ENCODE assay signal across 9 mouse cellular contexts in genomic region chr1:180943032-180943644, GRCm38 (mm10). TPM values are rescaled to one million over a fixed set of nuclear protein-coding genes. Genes with fewer than 3 reads are reported as not detected.
DNase-seq lines count a peak whose midpoint lies in the region; ATAC-seq and TF ChIP-seq lines count a peak whose summit lies in the region.
"Had no signal": no experiment of that assay in that cellular context is flagged by ENCODE, and none has a peak within 500 bp of the region (broad histone marks: within the 10 kb centered on the region; RNA-seq: fewer than 3 reads in every experiment).

No protein-coding gene starts in this region.

- no peak for TF ChIP-seq CTCF in spleen, adult 2 months (IDR thresholded peaks at IDR 0.05; ENCODE audit: extremely low read depth, insufficient read depth, insufficient read length, insufficient replicate concordance)

- H3K27ac ChIP-seq in spleen, adult 2 months (ENCODE audit: insufficient read depth, low read length) = peak overlapping the region; percentile 87
- H3K27ac ChIP-seq in forebrain, embryonic 11.5 days (ENCODE audit: low read depth, low read length) = no peak overlapping the region
- no peak overlapping the region for H3K27ac ChIP-seq in neural tube, embryonic 12.5 days

- no peaks in the 10 kb centered on the region for H3K27me3 ChIP-seq in spleen, adult 2 months (ENCODE audit: control insufficient read depth, insufficient read depth, low read length)
- peaks cover 26% of the 10 kb centered on the region for H3K27me3 ChIP-seq in forebrain, embryonic 11.5 days (ENCODE audit: control insufficient read depth, insufficient read depth, low read length)
- H3K27me3 ChIP-seq in neural tube, embryonic 12.5 days (replicated peaks) = peaks cover 49% of the 10 kb centered on the region

- no peak for DNase-seq in spleen, adult 2 months (ENCODE audit: low read depth in 1 of 2, low spot score in 2 of 2)
- DNase-seq in spleen, postnatal 36 days (ENCODE audit: low spot score in 2 of 2) = no peak
- no peak for DNase-seq in forebrain, embryonic 11.5 days (ENCODE audit: low spot score)
- DNase-seq in induced T-regulatory cell, adult 2 months (ENCODE audit: low read depth) = peak; percentile 63
- DNase-seq in T-cell, adult 2 months (ENCODE audit: low spot score) = no peak
- DNase-seq in retina, postnatal 1 day = no peak

- TF ChIP-seq POLR2A in spleen, adult 2 months (IDR thresholded peaks at IDR 0.05; ENCODE audit: low read depth, low read length) = no peak

- peak overlapping the region; percentile 81 for H3K9ac ChIP-seq in forebrain, embryonic 11.5 days (ENCODE audit: low read length)
- H3K9ac ChIP-seq in neural tube, embryonic 12.5 days = peak overlapping the region; percentile 57

- peaks cover 5% of the 10 kb centered on the region for H3K36me3 ChIP-seq in spleen, adult 2 months (ENCODE audit: control insufficient read depth, insufficient read depth, low read length)
- H3K36me3 ChIP-seq in forebrain, embryonic 11.5 days (ENCODE audit: control insufficient read depth, insufficient read depth, low read length) = no peaks in the 10 kb centered on the region
- H3K36me3 ChIP-seq in neural tube, embryonic 12.5 days = no peaks in the 10 kb centered on the region

- 57% methylated on average over 11 of the region's 11 CpGs for WGBS in spleen, adult 2 months
- 36% methylated on average over 11 of the region's 11 CpGs for WGBS in forebrain, embryonic 11.5 days
- 46% methylated on average over 11 of the region's 11 CpGs for WGBS in neural tube, embryonic 12.5 days

- ATAC-seq in forebrain, embryonic 11.5 days (replicated peaks; ENCODE audit: low FRiP score) = no peak
- ATAC-seq in neural tube, embryonic 12.5 days (ENCODE audit: low FRiP score, low read depth) = no peak
- ATAC-seq in granulocyte monocyte progenitor cell, adult 5-6 weeks (replicated peaks; ENCODE audit: poor library complexity, severe bottlenecking) = no peak

- H3K9me3 ChIP-seq in forebrain, embryonic 11.5 days (ENCODE audit: control insufficient read depth, low read length) = no peaks in the 10 kb centered on the region
- no peaks in the 10 kb centered on the region for H3K9me3 ChIP-seq in neural tube, embryonic 12.5 days

- H3K4me2 ChIP-seq in forebrain, embryonic 11.5 days (ENCODE audit: low read depth, low read length, severe bottlenecking) = peak overlapping the region; percentile 94
- H3K4me2 ChIP-seq in neural tube, embryonic 12.5 days (replicated peaks) = peak overlapping the region; percentile 96

- peak overlapping the region; percentile 94 for H3K4me3 ChIP-seq in spleen, adult 2 months (ENCODE audit: extremely low read depth, insufficient read depth, insufficient read length)
- peak overlapping the region; percentile 78 for H3K4me3 ChIP-seq in forebrain, embryonic 11.5 days (ENCODE audit: low read depth, low read length)
- peak overlapping the region; percentile 64 for H3K4me3 ChIP-seq in neural tube, embryonic 12.5 days

- H3K4me1 ChIP-seq in spleen, adult 2 months (ENCODE audit: control insufficient read depth, insufficient read depth, insufficient read length) = peaks cover 21% of the 10 kb centered on the region; the same call in 1 of the 2 replicates
- H3K4me1 ChIP-seq in forebrain, embryonic 11.5 days (replicated peaks; ENCODE audit: control insufficient read depth, insufficient read depth, low read length) = peaks cover 4% of the 10 kb centered on the region; the same call in 1 of the 2 replicates
- H3K4me1 ChIP-seq in neural tube, embryonic 12.5 days = peaks cover 24% of the 10 kb centered on the region

RNA-seq across cellular contexts. Expression of gene Tmem63a, which starts 1.0 kb away (rescaled TPM):
- 38.6 and 42.5 TPM in 2 replicates for polyA plus RNA-seq in spleen, adult 2 months (2012; rRNA removed)
- 2.7 and 3.0 TPM in 2 replicates for polyA plus RNA-seq in forebrain, embryonic 11.5 days (2014; fragmentation: Nextera tagmentation; extraction: Ambion mirVana)
- polyA plus RNA-seq in neural tube, embryonic 12.5 days (2016; fragmentation: Nextera tagmentation; extraction: Ambion mirVana) = 3.2 and 3.9 TPM in 2 replicates
- total RNA-seq in granulocyte monocyte progenitor cell, adult 5-6 weeks (2014; fragmentation: Nextera tagmentation) = 29.5 and 36.9 TPM in 2 replicates
- 14.8 and 16.1 TPM in 2 replicates for total RNA-seq in granulocyte monocyte progenitor cell, adult 5-6 weeks (2017)

RNA-seq across cellular contexts. Expression of gene Lefty1, which starts 8.3 kb away (rescaled TPM):
- polyA plus RNA-seq in spleen, adult 2 months (2012; rRNA removed) = 10.9 and 16.8 TPM in 2 replicates
- polyA plus RNA-seq in forebrain, embryonic 11.5 days (2014; fragmentation: Nextera tagmentation; extraction: Ambion mirVana) = 0.45 and 0.51 TPM in 2 replicates
- 0.28 and 0.46 TPM in 2 replicates for polyA plus RNA-seq in neural tube, embryonic 12.5 days (2016; fragmentation: Nextera tagmentation; extraction: Ambion mirVana)
- total RNA-seq in granulocyte monocyte progenitor cell, adult 5-6 weeks (2014; fragmentation: Nextera tagmentation) = 1.5 TPM in 1 of 2 replicates, not detected in the other
- total RNA-seq in granulocyte monocyte progenitor cell, adult 5-6 weeks (2017) = 0.47 TPM in 1 of 2 replicates, not detected in the other

RNA-seq across cellular contexts. Expression of gene Pycr2, which starts 39.0 kb away (rescaled TPM):
- polyA plus RNA-seq in spleen, adult 2 months (2012; rRNA removed) = 41.7 and 53.9 TPM in 2 replicates
- 111 and 121 TPM in 2 replicates for polyA plus RNA-seq in forebrain, embryonic 11.5 days (2014; fragmentation: Nextera tagmentation; extraction: Ambion mirVana)
- 93.9 and 94.6 TPM in 2 replicates for polyA plus RNA-seq in neural tube, embryonic 12.5 days (2016; fragmentation: Nextera tagmentation; extraction: Ambion mirVana)
- total RNA-seq in granulocyte monocyte progenitor cell, adult 5-6 weeks (2014; fragmentation: Nextera tagmentation) = 48.7 and 53.2 TPM in 2 replicates
- total RNA-seq in granulocyte monocyte progenitor cell, adult 5-6 weeks (2017) = 27.8 and 28.4 TPM in 2 replicates

RNA-seq across cellular contexts. Expression of gene Lefty2, which starts 50.2 kb away (rescaled TPM):
- not detected in 2 replicates for polyA plus RNA-seq in spleen, adult 2 months (2012; rRNA removed)
- polyA plus RNA-seq in forebrain, embryonic 11.5 days (2014; fragmentation: Nextera tagmentation; extraction: Ambion mirVana) = not detected in 2 replicates
- polyA plus RNA-seq in neural tube, embryonic 12.5 days (2016; fragmentation: Nextera tagmentation; extraction: Ambion mirVana) = not detected in 2 replicates
- total RNA-seq in granulocyte monocyte progenitor cell, adult 5-6 weeks (2014; fragmentation: Nextera tagmentation) = not detected in 2 replicates
- total RNA-seq in granulocyte monocyte progenitor cell, adult 5-6 weeks (2017) = not detected in 2 replicates
- total RNA-seq: common myeloid progenitor, adult 5-6 weeks had no signal
